Mouse (Mus musculus): ENCODE measurements around the gene Mecom. TPM values are rescaled to one million over a fixed set of nuclear protein-coding genes. Genes with fewer than 3 reads are reported as not detected.

The Mecom gene
- polyA plus RNA-seq, 1 experiment: 3.2 TPM

DNA sequence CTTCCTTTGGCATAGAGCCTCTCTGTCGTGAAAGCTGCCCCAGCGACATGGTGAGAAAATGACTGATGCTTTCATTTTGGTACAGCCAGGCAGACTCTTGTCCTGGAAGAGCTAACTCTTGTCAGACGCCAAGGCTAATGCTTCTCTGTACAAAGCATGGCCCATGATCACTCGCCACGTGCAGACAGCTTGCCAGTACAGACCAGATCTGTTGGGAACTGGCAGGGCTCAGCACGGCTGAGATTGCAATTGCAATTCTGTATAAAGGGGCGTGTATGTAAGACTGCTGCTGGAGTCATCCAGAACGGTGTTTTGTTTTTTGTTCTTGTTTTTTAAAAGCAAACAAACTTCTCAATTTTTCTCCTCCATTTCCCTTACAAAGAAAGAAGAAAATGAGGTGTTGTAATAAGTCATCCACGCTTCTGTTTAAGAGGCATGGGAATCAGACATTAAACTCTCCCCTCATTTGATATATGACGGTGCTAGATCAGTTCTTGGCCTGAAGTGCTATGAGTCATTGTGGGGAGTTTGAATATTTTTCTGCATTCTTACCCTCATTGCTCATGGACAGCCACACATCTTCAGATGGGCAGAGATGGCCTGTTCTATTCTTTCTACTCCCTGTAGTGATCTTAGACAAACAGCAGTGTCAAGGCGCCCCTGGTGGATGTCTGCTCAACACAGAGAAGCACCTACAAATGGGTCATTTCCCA is 644.1 kb downstream of the Mecom start:
- Histone ChIP-seq H3K4me3 (ENCODE audit: insufficient read depth, low read length) (no peak overlapping the region), H3K27ac (ENCODE audit: insufficient read depth, low read length) (no peak overlapping the region), H3K4me1 (ENCODE audit: control insufficient read depth, insufficient read depth, low read length) (no peaks in the 10 kb centered on the region)
- TF ChIP-seq CTCF (IDR thresholded peaks at IDR 0.05; ENCODE audit: extremely low read depth, insufficient read depth, low read length) (no peak), POLR2A (IDR thresholded peaks at IDR 0.05; ENCODE audit: extremely low read depth, insufficient read depth, low read length) (no peak)

Other genes with a start within 250 kb of the Mecom start
- gene Actrt3, start 51.9 kb upstream of the Mecom start, polyA plus RNA-seq (2012; rRNA removed): 0.65 and 0.78 TPM in 2 replicates
- 10.4 and 15.5 TPM in 2 replicates for gene Mynn, start 54.1 kb upstream of the Mecom start, polyA plus RNA-seq (2012; rRNA removed)
- gene Lrriq4, start 96.5 kb upstream of the Mecom start, polyA plus RNA-seq (2012; rRNA removed): not detected in 2 replicates
- gene Lrrc34, start 99.9 kb upstream of the Mecom start, polyA plus RNA-seq (2012; rRNA removed): 0.17 TPM in 1 of 2 replicates, not detected in the other
- gene Lrrc31, start 151.8 kb upstream of the Mecom start, polyA plus RNA-seq (2012; rRNA removed): not detected in 2 replicates
- 0.04 TPM in 1 of 2 replicates, not detected in the other for gene Samd7, start 198.3 kb upstream of the Mecom start, polyA plus RNA-seq (2012; rRNA removed)
- gene Sec62, start 244.9 kb upstream of the Mecom start, polyA plus RNA-seq (2012; rRNA removed): 89.9 and 90.7 TPM in 2 replicates

Data from cortical plate, adult 2 months (tissue).